In genomic region chr11:112083019-112083418, GRCm38 (mm10) we compare ENCODE assay signal across 13 mouse cellular contexts.
"Had no signal": no experiment of that assay in that cellular context is flagged by ENCODE, and none has a peak within 500 bp of the region (broad histone marks: within the 10 kb centered on the region; RNA-seq: fewer than 3 reads in every experiment).

No protein-coding gene starts in this region.

- DNase-seq: kidney, adult 8-10 months; kidney, postnatal 25 days; liver; liver, embryonic 13.5 days; liver, postnatal 0 days; lung, postnatal 36 days; right cerebral cortex, adult 18-20 months; right cerebral cortex, postnatal 25 days; thymus, postnatal 36 days had no signal

- ATAC-seq: liver, postnatal 0 days; midbrain, embryonic 15.5 days had no signal

- H3K4me2 ChIP-seq: limb, embryonic 12.5 days; liver, embryonic 13.5 days; midbrain, embryonic 15.5 days; neural tube, embryonic 13.5 days had no signal

- H3K9ac ChIP-seq: limb, embryonic 12.5 days; liver, embryonic 13.5 days; liver, postnatal 0 days; midbrain, embryonic 15.5 days; neural tube, embryonic 13.5 days had no signal

- H3K27me3 ChIP-seq: limb, embryonic 12.5 days; liver, embryonic 13.5 days; midbrain, embryonic 15.5 days; neural tube, embryonic 13.5 days had no signal

- H3K4me3 ChIP-seq: left cerebral cortex, adult 2 months; limb, embryonic 12.5 days; liver, embryonic 13.5 days; midbrain, embryonic 15.5 days; neural tube, embryonic 13.5 days had no signal

- H3K27ac ChIP-seq: left cerebral cortex, adult 2 months; limb, embryonic 12.5 days; liver, embryonic 13.5 days; midbrain, embryonic 15.5 days; neural tube, embryonic 13.5 days had no signal

- H3K9me3 ChIP-seq: limb, embryonic 12.5 days; liver, embryonic 13.5 days; midbrain, embryonic 15.5 days; neural tube, embryonic 13.5 days had no signal

- H3K36me3 ChIP-seq: limb, embryonic 12.5 days; liver, embryonic 13.5 days; midbrain, embryonic 15.5 days; neural tube, embryonic 13.5 days had no signal

- H3K4me1 ChIP-seq: liver, embryonic 13.5 days; midbrain, embryonic 15.5 days; neural tube, embryonic 13.5 days had no signal
